Mouse (Mus musculus) spleen, adult 2 months (tissue): ENCODE measurements around the gene Nfat5.

Source experiments
- CTCF ChIP-seq: fragments of 200-500 bp; IDR thresholded peaks from 2 replicates; pipeline ENCODE4 v1.5.1; 2011; ENCODE audit warnings: mild to moderate bottlenecking, inconsistent platforms; ENCODE audit not compliant: insufficient read depth, insufficient read length, insufficient replicate concordance; ENCODE audit errors: extremely low read depth
- POLR2A ChIP-seq: fragments of 200-500 bp; IDR thresholded peaks from 2 replicates; pipeline ENCODE4 v1.6.1; 2011; ENCODE audit warnings: low read depth, low read length, inconsistent platforms

GRCm38 (mm10) chr8:107261172-107261571 lies 32.1 kb upstream of the Nfat5 start:
- no peak for TF ChIP-seq CTCF
- TF ChIP-seq POLR2A, result no peak
